Mouse (Mus musculus) liver, adult 2 months (tissue): Measurements from ENCODE around the gene Gast.

Source experiments
- CTCF ChIP-seq: fragments of 200-500 bp; IDR thresholded peaks from 2 replicates; pipeline ENCODE4 v1.5.1; 2011; ENCODE audit warnings: low read depth, low read length, control low read depth
- POLR2A ChIP-seq: fragments of 200-500 bp; IDR thresholded peaks from 2 replicates; pipeline ENCODE4 v1.6.1; 2011; ENCODE audit warnings: low read length, control low read depth; ENCODE audit not compliant: insufficient read depth; ENCODE audit errors: extremely low read depth

- TF ChIP-seq POLR2A (no peak), CTCF (no peak)
Measured at GRCm38 (mm10) chr11:100371981-100372558, 37.9 kb downstream of the Gast start.
